Mouse (Mus musculus) MEL (cell line): ENCODE results near the gene Aim2. TPM values are rescaled to one million over a fixed set of nuclear protein-coding genes. Genes with fewer than 3 reads are reported as not detected.

ENCODE experiments used
- DNase-seq: peaks from one replicate; pipeline ENCODE4 v3.0.0; 2011; ENCODE audit warnings: low read depth, low spot score
- H3K27ac ChIP-seq: 2 replicates; pipeline ENCODE4 v1.5.1; 2012; ENCODE audit warnings: low read depth, mild to moderate bottlenecking, control low read depth, low read length, moderate library complexity; ENCODE audit not compliant: control insufficient read depth
- H3K27me3 ChIP-seq, 2 experiments: fragments of 150-350 bp in 1 of 2; sonication (generic) in 1 of 2; 2 replicates each; pipeline ENCODE4 v1.6.1; 2012; ENCODE audit warnings: low read length in 2 of 2, mild to moderate bottlenecking in 2 of 2, improper control_type of control experiment in 1 of 2, moderate library complexity in 1 of 2; ENCODE audit not compliant: insufficient read depth in 2 of 2, control insufficient read depth in 1 of 2
- H3K36me3 ChIP-seq, 2 experiments: 2 replicates each; pipeline ENCODE4 v1.6.1; 2012 to 2014; ENCODE audit warnings: low read length in 2 of 2, improper control_type of control experiment in 1 of 2, inconsistent platforms in 1 of 2, mild to moderate bottlenecking in 1 of 2; ENCODE audit not compliant: insufficient read depth in 2 of 2, control insufficient read depth in 1 of 2
- H3K4me1 ChIP-seq, 2 experiments: fragments of 150-350 bp in 1 of 2; sonication (generic) in 1 of 2; 2 replicates each; pipeline ENCODE4 v1.6.1; 2012; ENCODE audit warnings: low read length in 2 of 2, improper control_type of control experiment in 1 of 2, mild to moderate bottlenecking in 1 of 2; ENCODE audit not compliant: insufficient read depth in 2 of 2, control insufficient read depth in 1 of 2
- H3K4me3 ChIP-seq, 2 experiments: fragments of 150-350 bp in 1 of 2; sonication (generic) in 1 of 2; 2 replicates each; pipeline ENCODE4 v1.5.1; 2012; ENCODE audit warnings: low read depth in 2 of 2, low read length in 2 of 2, mild to moderate bottlenecking in 2 of 2, moderate library complexity in 2 of 2, control low read depth in 1 of 2, improper control_type of control experiment in 1 of 2; ENCODE audit not compliant: control insufficient read depth in 1 of 2, insufficient read depth in 1 of 2
- H3K79me2 ChIP-seq: 2 replicates; pipeline ENCODE4 v1.6.1; 2012; ENCODE audit warnings: mild to moderate bottlenecking, low read length, moderate library complexity; ENCODE audit not compliant: control insufficient read depth, poor library complexity, insufficient read depth
- H3K9ac ChIP-seq: 2 replicates; pipeline ENCODE4 v1.6.1; 2012; ENCODE audit warnings: low read depth, mild to moderate bottlenecking, control low read depth, low read length, moderate library complexity; ENCODE audit not compliant: control insufficient read depth, poor library complexity, severe bottlenecking
- H3K9me3 ChIP-seq: fragments of 150-350 bp; sonication (generic); replicated peaks from 2 replicates; pipeline ENCODE4 v1.6.1; 2012; ENCODE audit warnings: mild to moderate bottlenecking, low read length, improper control_type of control experiment, moderate library complexity; ENCODE audit not compliant: insufficient read depth
- BHLHE40 ChIP-seq: IDR thresholded peaks from 2 replicates; pipeline ENCODE4 v1.6.1; 2012; ENCODE audit warnings: low read depth, mild to moderate bottlenecking, inconsistent platforms, low read length, improper control_type of control experiment, borderline replicate concordance
- CHD1 ChIP-seq: IDR thresholded peaks from 2 replicates; pipeline ENCODE4 v1.6.1; 2012; ENCODE audit warnings: low read depth, mild to moderate bottlenecking, inconsistent platforms, low read length, improper control_type of control experiment
- CHD2 ChIP-seq: IDR thresholded peaks from 2 replicates; pipeline ENCODE4 v1.6.1; 2011; ENCODE audit warnings: low read length, improper control_type of control experiment
- EP300 ChIP-seq, 2 experiments: IDR thresholded peaks; 2 replicates each; pipeline ENCODE4 v1.6.1; 2011; ENCODE audit warnings: improper control_type of control experiment in 2 of 2, low read length in 2 of 2, low read depth in 1 of 2, mild to moderate bottlenecking in 1 of 2
- ETS1 ChIP-seq: IDR thresholded peaks from 2 replicates; pipeline ENCODE4 v1.6.1; 2012; ENCODE audit warnings: low read depth, mild to moderate bottlenecking, inconsistent platforms, low read length, improper control_type of control experiment, moderate library complexity
- KAT2A ChIP-seq: conservative IDR thresholded peaks from 2 replicates; pipeline ENCODE4 v1.6.1; 2012; ENCODE audit warnings: low read depth, low read length, improper control_type of control experiment, inconsistent platforms
- MAFK ChIP-seq: IDR thresholded peaks from 2 replicates; pipeline ENCODE4 v1.6.1; 2011; ENCODE audit warnings: low read depth, mild to moderate bottlenecking, low read length, improper control_type of control experiment, borderline replicate concordance
- MAX ChIP-seq: IDR thresholded peaks from 2 replicates; pipeline ENCODE4 v1.6.1; 2011; ENCODE audit warnings: low read length, improper control_type of control experiment
- MXI1 ChIP-seq: IDR thresholded peaks from 2 replicates; pipeline ENCODE4 v1.6.1; 2011; ENCODE audit warnings: mild to moderate bottlenecking, low read depth, low read length, improper control_type of control experiment
- MYC ChIP-seq: IDR thresholded peaks from 2 replicates; pipeline ENCODE4 v1.6.1; 2011; ENCODE audit warnings: low read depth, mild to moderate bottlenecking, low read length, improper control_type of control experiment, moderate library complexity
- NELFE ChIP-seq: IDR thresholded peaks from 2 replicates; pipeline ENCODE4 v1.6.1; 2011; ENCODE audit warnings: low read depth, low read length, improper control_type of control experiment
- USF1 ChIP-seq: IDR thresholded peaks from 2 replicates; pipeline ENCODE4 v1.6.1; 2014; ENCODE audit warnings: low read depth, mild to moderate bottlenecking, inconsistent platforms, low read length, improper control_type of control experiment, moderate library complexity
- ZKSCAN1 ChIP-seq: IDR thresholded peaks from 2 replicates; pipeline ENCODE4 v1.6.1; 2012; ENCODE audit warnings: low read depth, mild to moderate bottlenecking, inconsistent platforms, low read length, improper control_type of control experiment, moderate library complexity
- ZMIZ1 ChIP-seq: IDR thresholded peaks from 2 replicates; pipeline ENCODE4 v1.6.1; 2012; ENCODE audit warnings: low read depth, mild to moderate bottlenecking, inconsistent platforms, low read length, improper control_type of control experiment, moderate library complexity
- polyA plus RNA-seq, 2 experiments: library from polyadenylated mRNA; stranded (reverse) in 1 of 2; unstranded in 1 of 2; fragments of >175 nt in 1 of 2; fragments of >200 nt in 1 of 2; gene quantifications; 2 replicates each; pipeline versions ENCODE4 v1.2.1 to v1.2.4; 2012; ENCODE audit warnings: low replicate concordance in 2 of 2, low read depth in 1 of 2; ENCODE audit not compliant: insufficient read length in 2 of 2, insufficient read depth in 1 of 2, missing spikeins in 1 of 2
- total RNA-seq: library from RNA; depleted of rRNA; stranded (reverse); fragments of 300-350 nt; gene quantifications from 2 replicates; pipeline ENCODE4 v1.2.3, GENCODE M21; 2012

Gene Aim2
- total and polyA plus RNA-seq, 3 experiments = 2.3 to 9.1 TPM; not detected in 1

DNA sequence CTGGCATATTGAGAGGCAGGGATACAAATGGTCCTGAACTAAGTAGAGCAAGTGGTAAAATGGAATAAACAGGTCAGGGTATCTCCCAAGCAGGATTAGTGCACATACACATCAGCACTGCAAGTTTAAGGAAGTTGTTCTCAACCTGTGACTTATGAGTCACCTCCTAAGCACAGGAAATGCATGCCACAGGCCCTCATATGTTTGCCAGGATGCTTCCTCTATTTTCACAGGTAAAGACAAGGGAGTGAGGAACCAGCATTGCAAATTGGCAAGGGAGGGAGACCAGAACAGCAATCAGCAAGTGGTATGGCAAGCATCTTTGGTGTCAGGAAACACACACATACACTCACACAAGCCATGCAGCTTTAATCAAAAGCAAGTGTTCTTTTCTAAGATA lies 58.4 kb downstream of the Aim2 start:
- Histone ChIP-seq H3K9me3 (no peaks in the 10 kb centered on the region), H3K36me3 (no peaks in the 10 kb centered on the region; a peak in 1 of 4 replicates), H3K9ac (no peak overlapping the region), H3K4me3 (no peak overlapping the region), H3K27ac (no peak overlapping the region), H3K79me2 (no peaks in the 10 kb centered on the region), H3K4me1 (no peaks in the 10 kb centered on the region; a peak in 1 of 4 replicates), H3K27me3 (no peaks in the 10 kb centered on the region)
- TF ChIP-seq ZMIZ1 (no peak), CHD2 (no peak), EP300 (IDR thresholded peaks at IDR 0.05; ENCODE audit: low read depth in 1 of 2, low read length in 2 of 2) (0 out of 4 replicates have a peak, but pooled peaks of 1 of the 2 experiments have one; percentile 17), KAT2A (no peak), NELFE (no peak), MXI1 (no peak), ETS1 (peak; percentile 46; the same call in 1 of the 2 replicates), USF1 (no peak), ZKSCAN1 (no peak), MAX (no peak)
- DNase-seq = peak; percentile 54

DNA sequence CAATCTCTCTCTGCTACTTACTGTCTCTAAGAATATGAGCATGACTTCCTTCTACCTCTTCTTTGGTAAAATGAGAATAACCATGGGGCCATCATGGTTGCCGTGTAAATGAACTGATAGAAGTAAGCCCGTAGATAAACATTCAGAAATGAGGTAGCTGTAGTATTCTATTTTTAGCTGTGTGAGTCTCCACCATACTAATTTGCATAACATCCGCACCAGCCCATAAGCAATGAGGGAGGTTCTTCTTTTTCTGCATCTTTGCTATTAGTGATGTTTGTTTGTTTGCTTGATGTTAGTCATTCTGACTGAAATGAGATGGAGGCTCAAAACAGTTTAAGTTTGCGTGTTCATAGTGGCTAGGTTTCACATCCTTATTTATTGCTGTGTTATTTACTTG lies 61.2 kb downstream of the Aim2 start:
- TF ChIP-seq CHD1 (no peak), MYC (no peak), CHD2 (no peak), BHLHE40 (no peak), USF1 (no peak)

GRCm38 (mm10) chr1:173414631-173415030 lies 64.0 kb downstream of the Aim2 start:
- H3K79me2 ChIP-seq = no peaks in the 10 kb centered on the region
- no peaks in the 10 kb centered on the region; a peak in 1 of 4 replicates for H3K36me3 ChIP-seq
- no peaks in the 10 kb centered on the region for H3K4me1 ChIP-seq
- no peak overlapping the region for H3K27ac ChIP-seq
- H3K4me3 ChIP-seq = no peak overlapping the region
- H3K9me3 ChIP-seq = no peaks in the 10 kb centered on the region
- DNase-seq = no peak
- no peak for TF ChIP-seq MAFK
- no peak for TF ChIP-seq NELFE
- H3K27me3 ChIP-seq = no peaks in the 10 kb centered on the region
- no peak overlapping the region for H3K9ac ChIP-seq

More for the DNA sequence above, 61.2 kb downstream of the Aim2 start:
- no peak overlapping the region for H3K9ac ChIP-seq
- no peaks in the 10 kb centered on the region for H3K9me3 ChIP-seq
- no peaks in the 10 kb centered on the region for H3K79me2 ChIP-seq
- no peak overlapping the region for H3K4me3 ChIP-seq
- H3K27me3 ChIP-seq = no peaks in the 10 kb centered on the region
- H3K27ac ChIP-seq = no peak overlapping the region
- DNase-seq = no peak
- H3K4me1 ChIP-seq = no peaks in the 10 kb centered on the region; a peak in 1 of 4 replicates
- no peaks in the 10 kb centered on the region; a peak in 1 of 4 replicates for H3K36me3 ChIP-seq
